Mouse (Mus musculus) hindbrain, embryonic 16.5 days (tissue): ENCODE measurements around the gene Bpifb5. TPM values are rescaled to one million over a fixed set of nuclear protein-coding genes. Genes with fewer than 3 reads are reported as not detected.
"Not testable (repeated sequence)": the region's sequence is repeated elsewhere in the genome, so short reads cannot be mapped to it uniquely, and the experiment has no call there.

ENCODE experiments used
- ATAC-seq: fragments of 200-750 bp; cut with Nextera tagmentation; 2 replicates; pipeline ENCODE4 v1.8.0; 2017; ENCODE audit warnings: moderate TSS enrichment, moderate library complexity
- H3K27ac ChIP-seq: fragments of 300-500 bp; sonication (generic); 2 replicates; pipeline ENCODE4 v1.5.1; 2014; ENCODE audit warnings: low read depth, mild to moderate bottlenecking, control low read depth, low read length, moderate library complexity
- H3K27me3 ChIP-seq: fragments of 300-500 bp; sonication (generic); replicated peaks from 2 replicates; pipeline ENCODE4 v1.6.1; 2014; ENCODE audit warnings: low read length; ENCODE audit not compliant: control insufficient read depth, insufficient read depth
- H3K36me3 ChIP-seq: fragments of 300-500 bp; sonication (generic); 2 replicates; pipeline ENCODE4 v1.6.1; 2014; ENCODE audit warnings: mild to moderate bottlenecking, low read length, moderate library complexity, mixed read lengths; ENCODE audit not compliant: control insufficient read depth, insufficient read depth
- H3K4me1 ChIP-seq: fragments of 300-500 bp; sonication (generic); 2 replicates; pipeline ENCODE4 v1.6.1; 2014; ENCODE audit warnings: low read depth, low read length; ENCODE audit not compliant: control insufficient read depth, insufficient read depth
- H3K4me2 ChIP-seq: fragments of 300-500 bp; sonication (generic); 2 replicates; pipeline ENCODE4 v1.6.1; 2014; ENCODE audit warnings: mild to moderate bottlenecking, low read length, control low read depth, moderate library complexity
- H3K4me3 ChIP-seq: fragments of 300-500 bp; sonication (generic); 2 replicates; pipeline ENCODE4 v1.5.1; 2014; ENCODE audit warnings: mild to moderate bottlenecking, low read length, control low read depth, moderate library complexity
- H3K9ac ChIP-seq: fragments of 300-500 bp; sonication (generic); 2 replicates; pipeline ENCODE4 v1.6.1; 2014; ENCODE audit warnings: low read depth, mild to moderate bottlenecking, control low read depth, low read length, moderate library complexity
- H3K9me3 ChIP-seq: fragments of 300-500 bp; sonication (generic); 2 replicates; pipeline ENCODE4 v1.6.1; 2014; ENCODE audit warnings: mild to moderate bottlenecking, low read length, moderate library complexity; ENCODE audit not compliant: control insufficient read depth
- WGBS: fragments of 180-500 bp; shearing (Covaris S2); extraction: QIAGEN DNeasy Blood & Tissue Kit; methylation state at CpG from one replicate; pipeline ENCODE4 v1.1.7; 2014; 5-methylcytosine and 5-hydroxymethylcytosine counted together
- polyA plus RNA-seq: library from polyadenylated mRNA; unstranded; fragments of >200 nt; fragmentation: Nextera tagmentation; extraction: Ambion mirVana; gene quantifications from 2 replicates; pipeline ENCODE4 v1.2.1, GENCODE M21; 2015

The Bpifb5 gene
- polyA plus RNA-seq = 0.37 and 0.43 TPM in 2 replicates

- H3K9me3 ChIP-seq = no peaks in the 10 kb centered on the region
- H3K4me2 ChIP-seq = peak within 1 kb of the TSS; percentile 34
- H3K4me1 ChIP-seq = peaks cover 14% of the 10 kb centered on the region
- no peak within 1 kb of the TSS for H3K4me3 ChIP-seq
- WGBS = 7% methylated on average over 14 of the region's 14 CpGs
- H3K27ac ChIP-seq = peak within 1 kb of the TSS; percentile 50; the same call in 1 of the 2 replicates
- H3K36me3 ChIP-seq = no peaks in the 10 kb centered on the region
- no peaks in the 10 kb centered on the region for H3K27me3 ChIP-seq
- no peak within 1 kb of the TSS for H3K9ac ChIP-seq
- peak; percentile 96 for ATAC-seq
Measured at GRCm38 (mm10) chr2:154223265-154223916, at the start of gene Bpifb5. TSS of gene Bpifb5 (plus strand) at chr2:154223742.

- not testable (repeated sequence) for H3K9me3 ChIP-seq, H3K27ac ChIP-seq, H3K36me3 ChIP-seq, H3K4me3 ChIP-seq, H3K27me3 ChIP-seq, H3K4me2 ChIP-seq, H3K9ac ChIP-seq, H3K4me1 ChIP-seq, ATAC-seq
- WGBS = 87% methylated on average over 7 of the region's 7 CpGs
Measured at GRCm38 (mm10) chr2:154181900-154182299, 41.6 kb upstream of the Bpifb5 start.

- not testable (repeated sequence) for ATAC-seq, H3K36me3 ChIP-seq, H3K4me1 ChIP-seq, H3K27ac ChIP-seq, H3K4me3 ChIP-seq, H3K9ac ChIP-seq, H3K4me2 ChIP-seq, H3K27me3 ChIP-seq, H3K9me3 ChIP-seq
- WGBS = 84% methylated on average over 4 of the region's 4 CpGs
Measured at GRCm38 (mm10) chr2:154183061-154183460, 40.5 kb upstream of the Bpifb5 start.

- 87% methylated on average over 6 of the region's 6 CpGs for WGBS
- no peak overlapping the region for H3K4me2 ChIP-seq
- no peak overlapping the region for H3K27ac ChIP-seq
- H3K27me3 ChIP-seq = no peaks in the 10 kb centered on the region
- no peak for ATAC-seq
- H3K9me3 ChIP-seq = no peaks in the 10 kb centered on the region
- no peak overlapping the region for H3K9ac ChIP-seq
- H3K4me1 ChIP-seq = no peaks in the 10 kb centered on the region
- no peak overlapping the region for H3K4me3 ChIP-seq
- no peaks in the 10 kb centered on the region for H3K36me3 ChIP-seq
Measured at GRCm38 (mm10) chr2:154185319-154185718, 38.2 kb upstream of the Bpifb5 start.

GRCm38 (mm10) chr2:154185748-154186147, 37.8 kb upstream of the Bpifb5 start:
- no peak for ATAC-seq
- Histone ChIP-seq H3K9me3 (no peaks in the 10 kb centered on the region), H3K27ac (no peak overlapping the region), H3K4me1 (no peaks in the 10 kb centered on the region), H3K27me3 (no peaks in the 10 kb centered on the region), H3K4me3 (no peak overlapping the region), H3K36me3 (no peaks in the 10 kb centered on the region), H3K9ac (no peak overlapping the region), H3K4me2 (no peak overlapping the region)
- 87% methylated on average over 3 of the region's 3 CpGs for WGBS

GRCm38 (mm10) chr2:154187468-154187867, 36.1 kb upstream of the Bpifb5 start:
- H3K4me2 ChIP-seq = no peak overlapping the region
- no peak overlapping the region for H3K27ac ChIP-seq
- H3K27me3 ChIP-seq = no peaks in the 10 kb centered on the region
- H3K9ac ChIP-seq = no peak overlapping the region
- no peaks in the 10 kb centered on the region for H3K4me1 ChIP-seq
- H3K36me3 ChIP-seq = no peaks in the 10 kb centered on the region
- H3K4me3 ChIP-seq = no peak overlapping the region
- H3K9me3 ChIP-seq = no peaks in the 10 kb centered on the region
- WGBS = 53% methylated on average over 5 of the region's 5 CpGs
- no peak for ATAC-seq

GRCm38 (mm10) chr2:154189877-154190434, 33.6 kb upstream of the Bpifb5 start:
- 89% methylated on average over 7 of the region's 7 CpGs for WGBS
- no peaks in the 10 kb centered on the region for H3K4me1 ChIP-seq
- no peak for ATAC-seq

GRCm38 (mm10) chr2:154190546-154191258, 32.8 kb upstream of the Bpifb5 start, which contains the start of gene Bpifb1:
TSS of gene Bpifb1 (plus strand) at chr2:154190818.
- H3K27ac ChIP-seq = no peak within 1 kb of the TSS
- H3K36me3 ChIP-seq = no peaks in the 10 kb centered on the region
- H3K27me3 ChIP-seq = no peaks in the 10 kb centered on the region
- no peak within 1 kb of the TSS for H3K9ac ChIP-seq
- no peak within 1 kb of the TSS for H3K4me2 ChIP-seq
- H3K9me3 ChIP-seq = no peaks in the 10 kb centered on the region
- no peak within 1 kb of the TSS for H3K4me3 ChIP-seq
- ATAC-seq = no peak
- WGBS = 85% methylated on average over 11 of the region's 11 CpGs
- H3K4me1 ChIP-seq = no peaks in the 10 kb centered on the region

More at GRCm38 (mm10) chr2:154189877-154190434, 33.6 kb upstream of the Bpifb5 start:
- Histone ChIP-seq H3K4me2 (no peak overlapping the region), H3K27me3 (no peaks in the 10 kb centered on the region), H3K9ac (no peak overlapping the region), H3K36me3 (no peaks in the 10 kb centered on the region), H3K9me3 (no peaks in the 10 kb centered on the region), H3K27ac (no peak overlapping the region), H3K4me3 (no peak overlapping the region)

- Histone ChIP-seq H3K4me3 (no peak overlapping the region), H3K36me3 (no peaks in the 10 kb centered on the region), H3K4me1 (no peaks in the 10 kb centered on the region), H3K9ac (no peak overlapping the region), H3K9me3 (no peaks in the 10 kb centered on the region), H3K4me2 (no peak overlapping the region), H3K27me3 (no peaks in the 10 kb centered on the region), H3K27ac (no peak overlapping the region)
- WGBS = 79% methylated on average over 2 of the region's 2 CpGs
- ATAC-seq = no peak
Measured at GRCm38 (mm10) chr2:154192141-154192540, 31.4 kb upstream of the Bpifb5 start.
